Mouse (Mus musculus): ENCODE results near the gene Slc8b1. TPM values are rescaled to one million over a fixed set of nuclear protein-coding genes. Genes with fewer than 3 reads are reported as not detected.

The Slc8b1 gene
- polyA plus RNA-seq, 1 experiment from 2014 or later, result 2.4 TPM

DNA sequence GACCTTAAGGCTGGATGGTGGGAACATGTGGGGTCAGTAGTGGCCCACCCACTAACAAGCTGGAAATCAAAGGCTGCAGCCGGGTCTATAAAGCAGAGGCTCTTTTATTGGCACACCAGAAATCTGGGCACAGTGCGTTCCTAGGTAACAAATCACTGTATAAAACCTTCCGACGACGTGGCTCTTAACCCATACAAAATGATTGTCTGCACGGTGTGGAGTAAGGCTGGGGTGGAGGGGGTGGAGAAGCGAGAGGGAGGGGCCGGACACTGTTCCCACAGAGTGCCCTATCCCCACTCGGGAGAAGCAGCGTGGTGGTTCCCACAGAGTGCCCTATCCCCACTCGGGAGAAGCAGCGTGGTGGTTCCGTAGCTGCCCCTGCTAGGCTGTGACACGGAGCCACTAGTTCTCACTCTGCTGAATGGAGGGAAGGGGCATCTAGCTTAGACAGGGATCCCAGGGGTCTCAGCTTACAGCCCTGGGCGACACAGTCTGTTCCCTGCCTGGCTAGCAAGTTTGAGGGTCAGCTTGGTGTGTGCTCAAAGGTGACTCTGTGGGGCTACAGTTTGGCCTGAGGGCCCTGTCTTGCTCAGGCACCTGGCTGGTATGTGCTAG, 23.2 kb downstream of the Slc8b1 start:
- peak; percentile 65; the same call in 1 of the 2 replicates for ATAC-seq (ENCODE audit: low FRiP score, low read depth)
- H3K4me2 ChIP-seq, result no peak overlapping the region
- peaks cover 15% of the 10 kb centered on the region for H3K4me1 ChIP-seq (replicated peaks)
- H3K4me3 ChIP-seq, result no peak overlapping the region
- 0 out of 2 replicates have a peak, but pooled peaks cover 2% of the 10 kb centered on the region for H3K36me3 ChIP-seq
- 31% methylated on average over 15 of the region's 15 CpGs for WGBS
- H3K9me3 ChIP-seq, result no peaks in the 10 kb centered on the region
- H3K27me3 ChIP-seq, result no peaks in the 10 kb centered on the region
- no peak overlapping the region for H3K9ac ChIP-seq
- peak overlapping the region; percentile 82 for H3K27ac ChIP-seq (replicated peaks)

DNA sequence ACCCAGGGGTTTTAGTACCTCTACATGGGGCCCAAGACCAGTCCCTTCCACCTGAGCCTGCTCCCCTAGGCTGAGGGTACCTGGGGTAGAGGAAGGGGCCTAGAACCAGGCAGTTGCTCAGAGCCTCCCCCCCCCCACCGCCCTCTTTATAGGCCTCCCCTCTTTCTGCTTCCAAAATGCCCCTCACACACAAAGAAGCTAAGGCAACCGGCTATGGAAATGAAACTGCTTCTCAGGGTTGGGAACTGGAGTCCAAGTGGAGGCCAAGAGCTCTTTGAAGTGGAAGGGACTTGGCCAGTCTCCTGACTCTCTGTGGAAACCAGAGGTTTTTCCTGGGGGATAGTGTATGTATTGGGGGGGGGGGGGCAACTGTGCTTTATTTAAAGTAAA, 23.7 kb downstream of the Slc8b1 start:
- no peak overlapping the region for H3K9ac ChIP-seq
- peaks cover 15% of the 10 kb centered on the region for H3K4me1 ChIP-seq (replicated peaks)
- H3K4me2 ChIP-seq, result no peak overlapping the region
- peak; percentile 49 for ATAC-seq (ENCODE audit: low FRiP score, low read depth)
- H3K9me3 ChIP-seq, result no peaks in the 10 kb centered on the region
- H3K27ac ChIP-seq (replicated peaks), result peak overlapping the region; percentile 82
- H3K27me3 ChIP-seq, result no peaks in the 10 kb centered on the region
- H3K4me3 ChIP-seq, result no peak overlapping the region
- 48% methylated on average over 2 of the region's 2 CpGs for WGBS
- H3K36me3 ChIP-seq, result 0 out of 2 replicates have a peak, but pooled peaks cover 7% of the 10 kb centered on the region

DNA sequence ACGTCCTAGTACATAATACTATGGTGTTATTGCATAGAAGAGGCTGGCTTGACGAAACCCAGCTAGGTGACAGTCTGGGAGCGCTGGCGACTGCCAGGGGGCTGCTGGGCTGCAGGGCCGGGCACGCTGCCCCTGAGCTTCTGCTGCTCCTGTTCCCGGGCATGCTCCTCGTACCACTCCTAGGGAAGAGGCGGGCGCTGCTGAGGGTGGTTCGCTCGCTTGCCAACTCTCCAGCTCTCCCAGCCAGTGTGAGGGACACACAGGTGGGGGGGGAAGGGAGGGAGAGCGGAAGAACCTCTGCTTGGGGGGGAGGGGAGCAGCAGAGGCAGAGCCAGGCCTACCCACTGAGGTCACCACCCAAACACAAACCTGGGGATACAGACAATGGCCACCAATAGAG, 25.1 kb downstream of the Slc8b1 start:
- Histone ChIP-seq H3K36me3 (0 out of 2 replicates have a peak, but pooled peaks cover 9% of the 10 kb centered on the region), H3K4me2 (no peak overlapping the region), H3K27ac (replicated peaks) (peak overlapping the region; percentile 65), H3K4me3 (no peak overlapping the region), H3K4me1 (replicated peaks) (peaks cover 15% of the 10 kb centered on the region), H3K9ac (no peak overlapping the region), H3K9me3 (no peaks in the 10 kb centered on the region), H3K27me3 (no peaks in the 10 kb centered on the region)
- 0 out of 2 replicates have a peak, but pooled peaks have one; percentile 34 for ATAC-seq (ENCODE audit: low FRiP score, low read depth)
- 64% methylated on average over 13 of the region's 13 CpGs for WGBS

- WGBS, result 76% methylated on average over 5 of the region's 5 CpGs
- Histone ChIP-seq H3K4me1 (replicated peaks) (peaks cover 15% of the 10 kb centered on the region), H3K36me3 (0 out of 2 replicates have a peak, but pooled peaks cover 9% of the 10 kb centered on the region), H3K4me3 (no peak overlapping the region), H3K27me3 (no peaks in the 10 kb centered on the region), H3K9me3 (no peaks in the 10 kb centered on the region), H3K27ac (replicated peaks) (peak overlapping the region; percentile 65; the same call in 1 of the 2 replicates), H3K9ac (no peak overlapping the region), H3K4me2 (no peak overlapping the region)
- no peak for ATAC-seq (ENCODE audit: low FRiP score, low read depth)
Measured at GRCm38 (mm10) chr5:120536632-120537031, 25.7 kb downstream of the Slc8b1 start.

DNA sequence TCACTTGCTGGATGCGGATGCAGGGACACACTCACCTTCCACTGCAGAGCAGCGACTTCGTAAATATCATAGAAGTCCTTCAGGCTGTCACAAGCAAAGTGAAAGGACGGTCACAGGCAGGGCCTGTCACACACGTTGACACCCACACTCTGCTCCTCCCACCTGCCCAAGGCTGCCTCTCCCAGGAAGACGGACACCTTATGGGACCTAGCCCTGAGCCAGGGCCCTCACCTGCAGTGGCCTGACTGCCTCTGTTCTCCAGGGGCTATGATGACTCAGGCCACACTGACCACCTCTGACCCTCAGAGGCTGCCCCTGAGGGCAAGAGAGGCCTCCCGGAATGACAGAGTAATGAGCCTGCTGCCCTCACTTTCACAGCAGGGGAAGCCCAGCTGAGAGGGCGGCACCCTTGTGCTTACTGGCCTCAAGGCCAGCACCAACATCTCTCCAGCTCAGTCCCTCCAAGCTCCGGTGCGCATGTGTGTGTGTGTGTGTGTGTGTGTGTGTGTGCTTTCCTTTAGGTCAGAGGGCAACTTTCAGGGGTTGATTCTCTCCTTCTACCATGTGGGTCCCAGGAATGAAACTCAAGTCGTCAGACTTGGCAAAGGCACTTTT, 37.4 kb downstream of the Slc8b1 start:
- Histone ChIP-seq H3K36me3 (peaks cover 8% of the 10 kb centered on the region), H3K9me3 (no peaks in the 10 kb centered on the region), H3K27me3 (no peaks in the 10 kb centered on the region), H3K4me2 (no peak overlapping the region), H3K9ac (no peak overlapping the region), H3K4me3 (no peak overlapping the region), H3K4me1 (replicated peaks) (no peaks in the 10 kb centered on the region), H3K27ac (replicated peaks) (no peak overlapping the region)
- WGBS, result 71% methylated on average over 11 of the region's 11 CpGs
- no peak for ATAC-seq (ENCODE audit: low FRiP score, low read depth)

GRCm38 (mm10) chr5:120550137-120550536, 39.2 kb downstream of the Slc8b1 start:
- WGBS, result 93% methylated on average over 5 of the region's 5 CpGs
- H3K4me1 ChIP-seq (replicated peaks), result no peaks in the 10 kb centered on the region
- no peak overlapping the region for H3K27ac ChIP-seq (replicated peaks)
- no peak overlapping the region for H3K4me3 ChIP-seq
- peaks cover 16% of the 10 kb centered on the region for H3K36me3 ChIP-seq
- no peak for ATAC-seq (ENCODE audit: low FRiP score, low read depth)
- no peaks in the 10 kb centered on the region for H3K9me3 ChIP-seq
- no peak overlapping the region for H3K4me2 ChIP-seq
- H3K27me3 ChIP-seq, result no peaks in the 10 kb centered on the region
- no peak overlapping the region for H3K9ac ChIP-seq

- Histone ChIP-seq H3K36me3 (peaks cover 16% of the 10 kb centered on the region), H3K4me2 (no peak overlapping the region), H3K4me1 (replicated peaks) (no peaks in the 10 kb centered on the region), H3K27ac (replicated peaks) (no peak overlapping the region), H3K9ac (no peak overlapping the region), H3K27me3 (no peaks in the 10 kb centered on the region), H3K4me3 (no peak overlapping the region), H3K9me3 (no peaks in the 10 kb centered on the region)
- no peak for ATAC-seq (ENCODE audit: low FRiP score, low read depth)
- 97% methylated on average over 5 of the region's 5 CpGs for WGBS
Measured at GRCm38 (mm10) chr5:120550673-120551072, 39.7 kb downstream of the Slc8b1 start.

DNA sequence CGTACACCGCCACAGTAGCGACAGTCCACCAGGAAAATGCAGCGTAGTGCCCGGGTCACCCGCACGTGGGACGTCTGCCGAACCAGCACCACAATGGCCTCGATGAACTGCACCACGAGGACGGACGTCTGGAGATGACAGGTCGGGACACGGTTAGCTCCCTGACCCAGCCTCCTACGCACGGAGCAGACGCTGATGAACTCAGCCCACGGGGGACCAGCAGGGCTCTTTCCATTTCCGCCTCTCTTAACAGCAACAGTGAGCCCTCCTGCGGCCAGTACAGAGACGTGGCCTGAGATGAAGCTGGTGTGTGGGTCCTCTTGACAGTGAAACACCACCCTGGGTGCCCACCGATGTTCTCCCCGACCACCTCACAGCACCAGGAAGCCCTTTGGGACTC, 44.9 kb downstream of the Slc8b1 start:
- no peaks in the 10 kb centered on the region for H3K9me3 ChIP-seq
- H3K36me3 ChIP-seq, result peaks cover 22% of the 10 kb centered on the region
- no peaks in the 10 kb centered on the region for H3K27me3 ChIP-seq
- ATAC-seq (ENCODE audit: low FRiP score, low read depth), result no peak
- H3K9ac ChIP-seq, result no peak overlapping the region
- 81% methylated on average over 24 of the region's 24 CpGs for WGBS
- H3K4me2 ChIP-seq, result no peak overlapping the region
- peaks cover 21% of the 10 kb centered on the region for H3K4me1 ChIP-seq (replicated peaks)
- H3K27ac ChIP-seq (replicated peaks), result no peak overlapping the region
- H3K4me3 ChIP-seq, result no peak overlapping the region

DNA sequence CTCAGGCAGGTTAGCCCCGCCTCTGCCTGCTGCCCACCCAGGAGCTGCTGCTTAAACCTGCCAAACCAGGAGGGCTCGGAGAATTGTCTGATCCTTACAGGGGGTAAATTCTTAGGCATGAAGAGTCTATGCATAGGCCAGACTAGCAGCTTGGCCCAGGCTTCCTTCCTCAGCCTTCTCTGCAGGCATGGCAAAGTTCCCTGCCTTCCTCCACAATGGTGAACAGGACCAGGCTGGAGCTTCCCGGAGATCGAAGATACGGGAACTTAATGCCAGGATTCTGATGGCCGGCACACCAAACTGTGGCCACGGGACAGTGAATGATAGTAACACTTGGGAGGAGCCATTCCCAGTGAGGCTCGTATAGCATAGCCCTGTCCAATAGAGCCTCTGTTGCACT, 47.1 kb downstream of the Slc8b1 start:
- H3K9me3 ChIP-seq, result no peaks in the 10 kb centered on the region
- peaks cover 33% of the 10 kb centered on the region for H3K4me1 ChIP-seq (replicated peaks)
- H3K4me3 ChIP-seq, result no peak overlapping the region
- peaks cover 15% of the 10 kb centered on the region for H3K36me3 ChIP-seq
- no peak overlapping the region for H3K27ac ChIP-seq (replicated peaks)
- H3K9ac ChIP-seq, result no peak overlapping the region
- no peak overlapping the region for H3K4me2 ChIP-seq
- ATAC-seq (ENCODE audit: low FRiP score, low read depth), result no peak
- WGBS, result 74% methylated on average over 8 of the region's 8 CpGs
- H3K27me3 ChIP-seq, result no peaks in the 10 kb centered on the region

GRCm38 (mm10) chr5:120558762-120559161, 47.8 kb downstream of the Slc8b1 start:
- no peaks in the 10 kb centered on the region for H3K9me3 ChIP-seq
- no peak overlapping the region for H3K4me2 ChIP-seq
- no peak overlapping the region for H3K27ac ChIP-seq (replicated peaks)
- H3K36me3 ChIP-seq, result peaks cover 9% of the 10 kb centered on the region; the same call in 1 of the 2 replicates
- no peak overlapping the region for H3K9ac ChIP-seq
- 65% methylated on average over 14 of the region's 14 CpGs for WGBS
- H3K4me1 ChIP-seq (replicated peaks), result peaks cover 39% of the 10 kb centered on the region
- no peaks in the 10 kb centered on the region for H3K27me3 ChIP-seq
- ATAC-seq (ENCODE audit: low FRiP score, low read depth), result no peak
- no peak overlapping the region for H3K4me3 ChIP-seq

DNA sequence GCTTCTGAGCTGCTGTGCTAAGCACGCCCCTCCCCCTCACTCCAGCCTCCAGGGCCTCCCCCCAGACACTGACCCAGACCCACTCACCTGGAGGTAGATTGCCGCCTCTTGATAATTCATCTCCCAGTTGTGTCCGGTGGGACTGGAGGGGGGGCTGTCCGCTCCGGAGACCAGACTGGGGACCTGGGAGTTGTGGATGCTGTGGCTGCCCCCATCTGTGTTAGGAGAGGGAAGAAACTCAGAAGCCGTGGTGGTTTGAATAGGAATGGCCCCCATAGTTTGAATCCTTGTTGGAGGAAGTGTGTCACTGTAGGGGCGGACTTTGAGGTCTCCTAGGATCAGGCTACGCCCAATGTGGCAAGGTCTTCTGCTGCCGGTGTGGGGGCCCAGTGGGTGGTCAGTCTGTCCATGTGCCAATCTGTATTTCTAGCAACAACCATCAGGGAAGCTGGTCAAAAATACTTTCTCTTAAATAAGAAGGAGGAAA, 49.2 kb downstream of the Slc8b1 start:
- no peaks in the 10 kb centered on the region for H3K9me3 ChIP-seq
- ATAC-seq (ENCODE audit: low FRiP score, low read depth), result no peak
- WGBS, result 55% methylated on average over 9 of the region's 9 CpGs
- H3K36me3 ChIP-seq, result peaks cover 6% of the 10 kb centered on the region; the same call in 1 of the 2 replicates
- peak overlapping the region; percentile 28 for H3K4me2 ChIP-seq
- H3K27ac ChIP-seq (replicated peaks), result peak overlapping the region; percentile 54
- H3K27me3 ChIP-seq, result no peaks in the 10 kb centered on the region
- peaks cover 49% of the 10 kb centered on the region for H3K4me1 ChIP-seq (replicated peaks)
- H3K4me3 ChIP-seq, result no peak overlapping the region
- no peak overlapping the region for H3K9ac ChIP-seq

- ATAC-seq (ENCODE audit: low FRiP score, low read depth), result peak; percentile 62
- peaks cover 55% of the 10 kb centered on the region for H3K4me1 ChIP-seq (replicated peaks)
Measured at GRCm38 (mm10) chr5:120560616-120561311, 49.8 kb downstream of the Slc8b1 start.

More at GRCm38 (mm10) chr5:120560616-120561311, 49.8 kb downstream of the Slc8b1 start:
- Histone ChIP-seq H3K36me3 (peaks cover 5% of the 10 kb centered on the region; the same call in 1 of the 2 replicates), H3K4me2 (peak overlapping the region; percentile 28), H3K27ac (replicated peaks) (peak overlapping the region; percentile 54), H3K27me3 (no peaks in the 10 kb centered on the region), H3K9ac (no peak overlapping the region), H3K9me3 (no peaks in the 10 kb centered on the region), H3K4me3 (no peak overlapping the region)
- WGBS, result 6% methylated on average over 16 of the region's 16 CpGs

Measured in hindbrain, embryonic 15.5 days (tissue).